Mouse (Mus musculus): ENCODE data around the gene Usf3. TPM values are rescaled to one million over a fixed set of nuclear protein-coding genes. Genes with fewer than 3 reads are reported as not detected.

Gene Usf3
- total RNA-seq, 2 experiments from 2014 or later, result 36.4 to 38.1 TPM

GRCm38 (mm10) chr16:44168990-44169389, 4.1 kb upstream of the Usf3 start:
- intact Hi-C loops (cut with DNase I), result no loop called here

GRCm38 (mm10) chr16:44172297-44173154, 520 bp upstream of the Usf3 start:
- DNase-seq (ENCODE audit: low spot score in 2 of 2), result peak; percentile 98 to 99
- intact Hi-C loops (cut with DNase I), result loop anchor here (2.0 kb wide), 1 partner anchor 32 kb away; no protein-coding TSS in a partner anchor

More at GRCm38 (mm10) chr16:44168990-44169389, 4.1 kb upstream of the Usf3 start:
- no peak for DNase-seq (ENCODE audit: low spot score in 2 of 2)

GRCm38 (mm10) chr16:44173966-44174530, 1.0 kb downstream of the Usf3 start:
- no peak for DNase-seq (ENCODE audit: low spot score in 2 of 2)
- intact Hi-C loops (cut with DNase I), result loop anchor here (2.0 kb wide), 1 partner anchor 33 kb away; no protein-coding TSS in a partner anchor

GRCm38 (mm10) chr16:44175001-44175400, 2.0 kb downstream of the Usf3 start:
- intact Hi-C loops (cut with DNase I), result no loop called here
- no peak for DNase-seq (ENCODE audit: low spot score in 2 of 2)

- no peak for DNase-seq (ENCODE audit: low spot score in 2 of 2)
- intact Hi-C loops (cut with DNase I), result no loop called here
Observed at GRCm38 (mm10) chr16:44176511-44176910, 3.5 kb downstream of the Usf3 start.

- intact Hi-C loops (cut with DNase I), result no loop called here
- no peak for DNase-seq (ENCODE audit: low spot score in 2 of 2)
Observed at GRCm38 (mm10) chr16:44178555-44178954, 5.5 kb downstream of the Usf3 start.

- intact Hi-C loops (cut with DNase I), result no loop called here
- DNase-seq (ENCODE audit: low spot score in 2 of 2), result no peak
Observed at GRCm38 (mm10) chr16:44182597-44182996, 9.6 kb downstream of the Usf3 start.

- intact Hi-C loops (cut with DNase I), result no loop called here
- no peak for DNase-seq (ENCODE audit: low spot score in 2 of 2)
Observed at GRCm38 (mm10) chr16:44184769-44185168, 11.7 kb downstream of the Usf3 start.

- DNase-seq (ENCODE audit: low spot score in 2 of 2), result no peak
- intact Hi-C loops (cut with DNase I), result no loop called here
Observed at GRCm38 (mm10) chr16:44187172-44187571, 14.1 kb downstream of the Usf3 start.

GRCm38 (mm10) chr16:44188766-44189165, 15.7 kb downstream of the Usf3 start:
- DNase-seq (ENCODE audit: low spot score in 2 of 2), result no peak
- intact Hi-C loops (cut with DNase I), result no loop called here

- DNase-seq (ENCODE audit: low spot score in 2 of 2), result no peak
- intact Hi-C loops (cut with DNase I), result no loop called here
Observed at GRCm38 (mm10) chr16:44190032-44190431, 17.0 kb downstream of the Usf3 start.

GRCm38 (mm10) chr16:44190968-44191367, 17.9 kb downstream of the Usf3 start:
- intact Hi-C loops (cut with DNase I), result no loop called here
- no peak for DNase-seq (ENCODE audit: low spot score in 2 of 2)

- intact Hi-C loops (cut with DNase I), result no loop called here
Observed at GRCm38 (mm10) chr16:44199066-44199703, 26.1 kb downstream of the Usf3 start.

GRCm38 (mm10) chr16:44200146-44200545, 27.1 kb downstream of the Usf3 start:
- DNase-seq (ENCODE audit: low spot score in 2 of 2), result no peak
- intact Hi-C loops (cut with DNase I), result no loop called here

More at GRCm38 (mm10) chr16:44199066-44199703, 26.1 kb downstream of the Usf3 start:
- DNase-seq (ENCODE audit: low spot score in 2 of 2), result no peak

- DNase-seq (ENCODE audit: low spot score in 2 of 2), result no peak
- intact Hi-C loops (cut with DNase I), result no loop called here
Observed at GRCm38 (mm10) chr16:44204331-44204730, 31.3 kb downstream of the Usf3 start.

GRCm38 (mm10) chr16:44205973-44206372, 32.9 kb downstream of the Usf3 start:
- intact Hi-C loops (cut with DNase I), result no loop called here
- DNase-seq (ENCODE audit: low spot score in 2 of 2), result no peak

- intact Hi-C loops (cut with DNase I), result no loop called here
- DNase-seq (ENCODE audit: low spot score in 2 of 2), result no peak
Observed at GRCm38 (mm10) chr16:44210156-44211053, 37.4 kb downstream of the Usf3 start.

- DNase-seq (ENCODE audit: low spot score in 2 of 2), result no peak
- intact Hi-C loops (cut with DNase I), result no loop called here
Observed at GRCm38 (mm10) chr16:44211054-44211414, 38.0 kb downstream of the Usf3 start.

GRCm38 (mm10) chr16:44212703-44213102, 39.7 kb downstream of the Usf3 start:
- intact Hi-C loops (cut with DNase I), result no loop called here
- no peak for DNase-seq (ENCODE audit: low spot score in 2 of 2)

All from left cerebral cortex, postnatal 14 days (tissue).